Mouse (Mus musculus): ENCODE data around the gene Selenok. TPM values are rescaled to one million over a fixed set of nuclear protein-coding genes. Genes with fewer than 3 reads are reported as not detected.

Selenok gene
- polyA plus RNA-seq, 1 experiment, result 2.3 TPM

GRCm38 (mm10) chr14:30019792-30020575, 51.9 kb downstream of the Selenok start:
- Histone ChIP-seq H3K4me1 (ENCODE audit: control insufficient read depth) (no peaks in the 10 kb centered on the region), H3K9me3 (ENCODE audit: control insufficient read depth, low read length) (no peaks in the 10 kb centered on the region), H3K36me3 (ENCODE audit: control insufficient read depth) (no peaks in the 10 kb centered on the region), H3K27me3 (ENCODE audit: control insufficient read depth) (no peaks in the 10 kb centered on the region), H3K4me3 (replicated peaks) (no peak overlapping the region)
- TF ChIP-seq GATA1 (IDR thresholded peaks at IDR 0.05; ENCODE audit: low read length) (no peak), TAL1 (IDR thresholded peaks at IDR 0.05; ENCODE audit: low read length) (no peak)

- TF ChIP-seq GATA1 (IDR thresholded peaks at IDR 0.05; ENCODE audit: low read length), result no peak
- no peak for TF ChIP-seq TAL1 (IDR thresholded peaks at IDR 0.05; ENCODE audit: low read length)
- Histone ChIP-seq H3K4me3 (replicated peaks) (no peak overlapping the region), H3K4me1 (ENCODE audit: control insufficient read depth) (no peaks in the 10 kb centered on the region), H3K36me3 (ENCODE audit: control insufficient read depth) (no peaks in the 10 kb centered on the region), H3K9me3 (ENCODE audit: control insufficient read depth, low read length) (no peaks in the 10 kb centered on the region), H3K27me3 (ENCODE audit: control insufficient read depth) (no peaks in the 10 kb centered on the region)
Observed at GRCm38 (mm10) chr14:30022471-30022870, 54.4 kb downstream of the Selenok start.

- no peaks in the 10 kb centered on the region for H3K9me3 ChIP-seq (ENCODE audit: control insufficient read depth, low read length)
- no peak overlapping the region for H3K4me3 ChIP-seq (replicated peaks)
- no peaks in the 10 kb centered on the region for H3K4me1 ChIP-seq (ENCODE audit: control insufficient read depth)
- no peaks in the 10 kb centered on the region for H3K27me3 ChIP-seq (ENCODE audit: control insufficient read depth)
- TF ChIP-seq GATA1 (IDR thresholded peaks at IDR 0.05; ENCODE audit: low read length) (no peak), TAL1 (IDR thresholded peaks at IDR 0.05; ENCODE audit: low read length) (no peak)
- no peaks in the 10 kb centered on the region for H3K36me3 ChIP-seq (ENCODE audit: control insufficient read depth)
Observed at GRCm38 (mm10) chr14:30024387-30024786, 56.3 kb downstream of the Selenok start.

Other genes with a start within 250 kb of the Selenok start
- gene Cacna2d3, start 246.4 kb upstream of the Selenok start, polyA plus RNA-seq (2012), result 0.14 TPM in 1 of 2 replicates, not detected in the other
- gene Actr8, start 10.0 kb downstream of the Selenok start, polyA plus RNA-seq (2012), result 2.2 and 2.5 TPM in 2 replicates
- gene Il17rb, start 40.6 kb downstream of the Selenok start, polyA plus RNA-seq (2012), result not detected in 2 replicates
- not detected in 2 replicates for gene Chdh, start 40.7 kb downstream of the Selenok start, polyA plus RNA-seq (2012)